Mouse (Mus musculus) cerebellum, postnatal 4 days (tissue): ENCODE measurements around the gene Tmem135.

Source experiments
- DNase-seq, 2 experiments: peaks; one replicate each; pipeline ENCODE4 v3.0.0; 2022; ENCODE audit warnings: low spot score in 2 of 2, mixed read lengths in 1 of 2

Tmem135 gene

GRCm38 (mm10) chr7:89253317-89253716, 150.7 kb downstream of the Tmem135 start:
- no peak for DNase-seq

GRCm38 (mm10) chr7:89251880-89252453, 152.1 kb downstream of the Tmem135 start:
- DNase-seq: no peak

- no peak for DNase-seq
Observed at GRCm38 (mm10) chr7:89248135-89248850, 155.7 kb downstream of the Tmem135 start.

GRCm38 (mm10) chr7:89247012-89247710, 156.9 kb downstream of the Tmem135 start:
- DNase-seq: no peak

GRCm38 (mm10) chr7:89242565-89242964, 161.5 kb downstream of the Tmem135 start:
- no peak for DNase-seq

- no peak for DNase-seq
Observed at GRCm38 (mm10) chr7:89242143-89242542, 161.9 kb downstream of the Tmem135 start.

- DNase-seq: no peak
Observed at GRCm38 (mm10) chr7:89239592-89239991, 164.4 kb downstream of the Tmem135 start.

- no peak for DNase-seq
Observed at GRCm38 (mm10) chr7:89236592-89236991, 167.4 kb downstream of the Tmem135 start.

- DNase-seq: no peak
Observed at GRCm38 (mm10) chr7:89235974-89236507, 168.0 kb downstream of the Tmem135 start.

GRCm38 (mm10) chr7:89232499-89233145, 171.4 kb downstream of the Tmem135 start:
- no peak for DNase-seq

GRCm38 (mm10) chr7:89231200-89231790, 172.7 kb downstream of the Tmem135 start:
- DNase-seq: no peak

GRCm38 (mm10) chr7:89222609-89223008, 181.4 kb downstream of the Tmem135 start:
- no peak for DNase-seq

- DNase-seq: no peak
Observed at GRCm38 (mm10) chr7:89216628-89217027, 187.4 kb downstream of the Tmem135 start.

GRCm38 (mm10) chr7:89216118-89216517, 187.9 kb downstream of the Tmem135 start:
- no peak for DNase-seq

GRCm38 (mm10) chr7:89215714-89216113, 188.3 kb downstream of the Tmem135 start:
- no peak for DNase-seq

GRCm38 (mm10) chr7:89210506-89210905, 193.5 kb downstream of the Tmem135 start:
- no peak for DNase-seq

- no peak for DNase-seq
Observed at GRCm38 (mm10) chr7:89206165-89206564, 197.9 kb downstream of the Tmem135 start.

- no peak for DNase-seq
Observed at GRCm38 (mm10) chr7:89205402-89205801, 198.6 kb downstream of the Tmem135 start.

- no peak for DNase-seq
Observed at GRCm38 (mm10) chr7:89203144-89203543, 200.9 kb downstream of the Tmem135 start.

GRCm38 (mm10) chr7:89201954-89202353, 202.1 kb downstream of the Tmem135 start:
- DNase-seq: no peak

GRCm38 (mm10) chr7:89198499-89198898, 205.5 kb downstream of the Tmem135 start:
- no peak for DNase-seq

- DNase-seq: no peak
Observed at GRCm38 (mm10) chr7:89193459-89193858, 210.6 kb downstream of the Tmem135 start.
